Mouse (Mus musculus) forebrain, embryonic 12.5 days (tissue): ENCODE measurements around the gene Evi2a. TPM values are rescaled to one million over a fixed set of nuclear protein-coding genes. Genes with fewer than 3 reads are reported as not detected.

Experiments
- ATAC-seq: fragments of 200-750 bp; cut with Nextera tagmentation; 2 replicates; pipeline ENCODE4 v1.8.0; 2017; ENCODE audit warnings: moderate TSS enrichment; ENCODE audit not compliant: low FRiP score
- H3K27ac ChIP-seq: fragments of 300-500 bp; sonication (generic); 2 replicates; pipeline ENCODE4 v1.5.1; 2016; ENCODE audit warnings: mild to moderate bottlenecking
- H3K27me3 ChIP-seq: fragments of 300-500 bp; sonication (generic); 2 replicates; pipeline ENCODE4 v1.6.1; 2016; ENCODE audit warnings: mild to moderate bottlenecking
- H3K36me3 ChIP-seq: fragments of 300-500 bp; sonication (generic); replicated peaks from 2 replicates; pipeline ENCODE4 v1.6.1; 2016; ENCODE audit warnings: mild to moderate bottlenecking
- H3K4me1 ChIP-seq: fragments of 300-500 bp; sonication (generic); 2 replicates; pipeline ENCODE4 v1.6.1; 2016
- H3K4me2 ChIP-seq: fragments of 300-500 bp; sonication (generic); 2 replicates; pipeline ENCODE4 v1.6.1; 2016; ENCODE audit warnings: mild to moderate bottlenecking, moderate library complexity
- H3K4me3 ChIP-seq: fragments of 300-500 bp; sonication (generic); replicated peaks from 2 replicates; pipeline ENCODE4 v1.5.1; 2016; ENCODE audit warnings: mild to moderate bottlenecking
- H3K9ac ChIP-seq: fragments of 300-500 bp; sonication (generic); 2 replicates; pipeline ENCODE4 v1.6.1; 2016; ENCODE audit warnings: mild to moderate bottlenecking
- H3K9me3 ChIP-seq: fragments of 300-500 bp; sonication (generic); 2 replicates; pipeline ENCODE4 v1.6.1; 2016
- WGBS: fragments of 180-500 bp; shearing (Covaris S2); methylation state at CpG from one replicate; pipeline ENCODE4 v1.1.7; 2016; 5-methylcytosine and 5-hydroxymethylcytosine counted together
- polyA plus RNA-seq: library from polyadenylated mRNA; unstranded; fragments of >200 nt; fragmentation: Nextera tagmentation; extraction: Ambion mirVana; gene quantifications from 2 replicates; pipeline ENCODE4 v1.2.1, GENCODE M21; 2016

The Evi2a gene
- polyA plus RNA-seq, 1 experiment from 2014 or later = 3.0 TPM

DNA sequence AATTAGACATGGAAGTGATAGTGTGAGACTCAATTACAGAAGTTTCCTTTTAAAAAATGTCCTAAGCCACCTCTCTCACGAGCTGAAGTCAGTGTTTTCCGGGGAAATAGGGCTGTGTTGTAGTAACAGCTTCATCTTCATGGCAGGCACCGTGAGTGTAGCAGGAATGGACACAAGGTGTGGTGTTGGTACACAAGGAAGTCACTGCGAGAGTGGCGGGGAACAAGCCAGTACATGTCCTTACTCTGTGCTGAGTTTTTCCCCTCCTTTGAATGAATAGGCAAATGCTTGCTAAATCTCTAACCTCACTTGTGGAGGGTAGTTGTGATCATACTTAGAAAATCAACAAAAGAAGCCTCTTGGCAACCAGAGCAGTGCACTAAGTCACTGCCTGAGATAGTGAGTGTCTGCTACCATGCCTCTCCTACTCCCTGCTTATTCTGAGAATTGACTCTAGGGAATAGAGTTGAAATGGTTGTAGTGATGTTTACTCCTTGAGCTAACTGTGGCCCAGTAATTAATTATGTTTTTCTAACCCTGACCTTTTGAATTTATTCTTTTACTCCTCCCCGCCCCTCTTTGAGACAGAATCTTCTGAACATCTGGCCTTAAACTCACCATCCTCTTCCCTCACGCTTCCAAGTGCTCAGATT, 46.4 kb downstream of the Evi2a start:
- no peaks in the 10 kb centered on the region for H3K9me3 ChIP-seq
- no peak overlapping the region for H3K4me3 ChIP-seq
- no peak overlapping the region for H3K4me2 ChIP-seq
- no peaks in the 10 kb centered on the region for H3K27me3 ChIP-seq
- 86% methylated on average over 7 of the region's 7 CpGs for WGBS
- no peak overlapping the region for H3K9ac ChIP-seq
- peaks cover 18% of the 10 kb centered on the region for H3K36me3 ChIP-seq
- H3K4me1 ChIP-seq = no peaks in the 10 kb centered on the region
- H3K27ac ChIP-seq = no peak overlapping the region
- no peak for ATAC-seq

GRCm38 (mm10) chr11:79483392-79483791, 47.0 kb downstream of the Evi2a start:
- Histone ChIP-seq H3K27ac (no peak overlapping the region), H3K4me3 (no peak overlapping the region), H3K9ac (no peak overlapping the region), H3K9me3 (no peaks in the 10 kb centered on the region), H3K36me3 (peaks cover 22% of the 10 kb centered on the region), H3K4me1 (no peaks in the 10 kb centered on the region), H3K27me3 (no peaks in the 10 kb centered on the region), H3K4me2 (no peak overlapping the region)
- ATAC-seq = no peak
- WGBS = 89% methylated on average over 6 of the region's 6 CpGs

Other genes with a start within 250 kb of the Evi2a start
- gene Gm9964, start 233.7 kb downstream of the Evi2a start, polyA plus RNA-seq = not detected in 2 replicates
- gene Nf1, start 190.9 kb downstream of the Evi2a start, polyA plus RNA-seq = 8.9 and 9.6 TPM in 2 replicates
- 1.4 and 1.5 TPM in 2 replicates for gene Omg, start 26.5 kb downstream of the Evi2a start, polyA plus RNA-seq
- not detected in 2 replicates for gene Evi2b, start 6.8 kb downstream of the Evi2a start, polyA plus RNA-seq
- gene Evi2, start within 50 bp of the Evi2a start, polyA plus RNA-seq = 1.0 and 1.1 TPM in 2 replicates
- gene Rab11fip4, start 60.6 kb upstream of the Evi2a start, polyA plus RNA-seq = 25.6 and 26.8 TPM in 2 replicates